In the genomic region with DNA sequence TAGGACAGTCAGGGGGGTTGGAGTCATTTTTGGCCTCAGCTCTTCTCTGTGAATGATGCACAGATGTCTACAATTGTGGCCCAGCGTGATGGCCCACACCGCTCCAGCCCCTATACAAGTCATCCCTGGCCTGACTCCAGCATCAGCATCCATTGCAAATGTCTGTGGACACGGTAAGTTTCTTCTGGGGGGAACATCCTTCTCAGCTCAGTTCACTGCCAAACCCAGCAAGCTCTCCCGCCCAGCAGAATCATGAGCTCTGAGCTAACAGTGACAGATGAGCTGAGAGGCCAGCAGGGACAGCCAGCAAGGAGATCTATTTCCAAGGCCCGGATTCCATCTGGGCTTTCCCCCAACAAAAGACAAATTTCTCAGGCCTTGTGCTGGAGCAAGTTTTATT, we compare ENCODE assay signal across 11 mouse cellular contexts.
DNase-seq lines count a peak whose midpoint lies in the region; ATAC-seq and TF ChIP-seq lines count a peak whose summit lies in the region.
"Had no signal": no experiment of that assay in that cellular context is flagged by ENCODE, and none has a peak within 500 bp of the region (broad histone marks: within the 10 kb centered on the region; RNA-seq: fewer than 3 reads in every experiment).

No protein-coding gene starts in this region.

- no peak for TF ChIP-seq POLR2A in cerebellum, adult 2 months (IDR thresholded peaks at IDR 0.05; ENCODE audit: borderline replicate concordance, insufficient read depth, low read length)

- no peak overlapping the region for H3K4me3 ChIP-seq in cerebellum, adult 2 months (replicated peaks; ENCODE audit: insufficient read depth, low read depth, low read length)
- H3K4me3 ChIP-seq in kidney, postnatal 0 days (replicated peaks; ENCODE audit: low read depth, low read length), result no peak overlapping the region
- no peak overlapping the region for H3K4me3 ChIP-seq in embryonic facial prominence, embryonic 14.5 days (ENCODE audit: low read depth, low read length)
- H3K4me3 ChIP-seq in limb, embryonic 15.5 days, result no peak overlapping the region
- H3K4me3 ChIP-seq: myocyte had no signal

- H3K4me1 ChIP-seq in cerebellum, adult 2 months (ENCODE audit: control insufficient read depth, insufficient read depth, low read length), result no peaks in the 10 kb centered on the region
- peaks cover 17% of the 10 kb centered on the region for H3K4me1 ChIP-seq in kidney, postnatal 0 days (replicated peaks; ENCODE audit: insufficient read depth, low read length)
- peaks cover 28% of the 10 kb centered on the region for H3K4me1 ChIP-seq in embryonic facial prominence, embryonic 14.5 days (ENCODE audit: control insufficient read depth, insufficient read depth, low read length)
- peaks cover 65% of the 10 kb centered on the region for H3K4me1 ChIP-seq in limb, embryonic 15.5 days

- no peaks in the 10 kb centered on the region; the same call in 1 of the 2 replicates for H3K27me3 ChIP-seq in cerebellum, adult 2 months (ENCODE audit: control insufficient read depth, insufficient read depth, low read length)
- H3K27me3 ChIP-seq in kidney, postnatal 0 days (ENCODE audit: insufficient read depth, low read length), result no peaks in the 10 kb centered on the region
- H3K27me3 ChIP-seq in embryonic facial prominence, embryonic 14.5 days (replicated peaks; ENCODE audit: control insufficient read depth, insufficient read depth, low read length), result no peaks in the 10 kb centered on the region
- H3K27me3 ChIP-seq in limb, embryonic 15.5 days, result peaks cover 6% of the 10 kb centered on the region; the same call in 1 of the 2 replicates

- WGBS in cerebellum, adult 2 months, result 58% methylated on average over 5 of the region's 5 CpGs
- WGBS in kidney, postnatal 0 days, result 49% methylated on average over 5 of the region's 5 CpGs
- 40% methylated on average over 5 of the region's 5 CpGs for WGBS in embryonic facial prominence, embryonic 14.5 days
- WGBS in limb, embryonic 15.5 days, result 54% methylated on average over 5 of the region's 5 CpGs

- H3K4me2 ChIP-seq in kidney, postnatal 0 days (ENCODE audit: low read length), result no peak overlapping the region
- H3K4me2 ChIP-seq in embryonic facial prominence, embryonic 14.5 days (ENCODE audit: low read depth, low read length), result no peak overlapping the region
- no peak overlapping the region for H3K4me2 ChIP-seq in limb, embryonic 15.5 days

- no peak for TF ChIP-seq CTCF in cerebellum, adult 2 months (IDR thresholded peaks at IDR 0.05; ENCODE audit: borderline replicate concordance, insufficient read depth, low read depth, low read length)
- no peak for TF ChIP-seq CTCF in kidney, postnatal 0 days (IDR thresholded peaks at IDR 0.05; ENCODE audit: low read depth)

- DNase-seq in cerebellum, postnatal 10 days, result peak; percentile 81 to 92
- DNase-seq in cerebellum, adult 2 months, result no peak
- DNase-seq in kidney, postnatal 0 days (ENCODE audit: low spot score), result peak; percentile 57
- DNase-seq in kidney, adult 8-10 months, result no peak
- DNase-seq in embryonic facial prominence, embryonic 14.5 days (ENCODE audit: low spot score), result peak; percentile 95
- no peak for DNase-seq in Muller cell, postnatal 12 days (ENCODE audit: inconsistent ontology term)
- no peak for DNase-seq in spleen, postnatal 4 days (ENCODE audit: low spot score in 2 of 2)
- DNase-seq: kidney, postnatal 14 days; spleen, adult 18-20 months had no signal

- H3K9me3 ChIP-seq in kidney, postnatal 0 days (replicated peaks; ENCODE audit: low read length), result no peaks in the 10 kb centered on the region
- H3K9me3 ChIP-seq in embryonic facial prominence, embryonic 14.5 days (ENCODE audit: control insufficient read depth, low read length), result no peaks in the 10 kb centered on the region
- no peaks in the 10 kb centered on the region for H3K9me3 ChIP-seq in limb, embryonic 15.5 days

- H3K27ac ChIP-seq in cerebellum, adult 2 months (ENCODE audit: insufficient read depth, low read length), result no peak overlapping the region
- H3K27ac ChIP-seq in kidney, postnatal 0 days, result no peak overlapping the region
- peak overlapping the region; percentile 63 for H3K27ac ChIP-seq in embryonic facial prominence, embryonic 14.5 days (replicated peaks; ENCODE audit: low read depth, low read length)
- peak overlapping the region; percentile 38 for H3K27ac ChIP-seq in limb, embryonic 15.5 days

- H3K36me3 ChIP-seq in kidney, postnatal 0 days (ENCODE audit: insufficient read depth, low read length), result no peaks in the 10 kb centered on the region
- H3K36me3 ChIP-seq in embryonic facial prominence, embryonic 14.5 days (ENCODE audit: control insufficient read depth, insufficient read depth, low read length), result no peaks in the 10 kb centered on the region
- H3K36me3 ChIP-seq in limb, embryonic 15.5 days, result no peaks in the 10 kb centered on the region

- no peak overlapping the region for H3K9ac ChIP-seq in kidney, postnatal 0 days (ENCODE audit: low read depth, low read length)
- no peak overlapping the region for H3K9ac ChIP-seq in embryonic facial prominence, embryonic 14.5 days (ENCODE audit: low read depth, low read length)
- no peak overlapping the region for H3K9ac ChIP-seq in limb, embryonic 15.5 days

- no peak for ATAC-seq in kidney, postnatal 0 days (replicated peaks; ENCODE audit: low FRiP score, low read depth)
- peak; percentile 74 for ATAC-seq in embryonic facial prominence, embryonic 14.5 days (ENCODE audit: low read depth)
- ATAC-seq in limb, embryonic 15.5 days (ENCODE audit: insufficient number of reproducible peaks, low FRiP score, low TSS enrichment, low read depth), result no peak; the same call in 1 of the 2 replicates

Comparison
In these comparisons a context has a peak if more than half of its experiments do, and no peak if none do; other contexts are left out.
1. DNase-seq: peak in cerebellum, postnatal 10 days (2 of 2), kidney, postnatal 0 days (single experiment) and embryonic facial prominence, embryonic 14.5 days (single experiment); none in cerebellum, adult 2 months (0 of 2), kidney, adult 8-10 months (0 of 2), Muller cell, postnatal 12 days (single experiment) and spleen, postnatal 4 days (0 of 2).
2. H3K27ac ChIP-seq: peak in embryonic facial prominence, embryonic 14.5 days (single experiment) and limb, embryonic 15.5 days (single experiment); none in cerebellum, adult 2 months (single experiment) and kidney, postnatal 0 days (single experiment).